Mouse (Mus musculus): Measurements from ENCODE around the gene Fam207a.

- TF ChIP-seq CTCF (IDR thresholded peaks at IDR 0.05) (no peak), POLR2A (IDR thresholded peaks at IDR 0.05; ENCODE audit: insufficient read depth, low read depth, low read length) (no peak), EP300 (IDR thresholded peaks at IDR 0.05; ENCODE audit: insufficient read depth, low read depth, low read length) (no peak)
Measured at GRCm38 (mm10) chr10:77470763-77471162, 44.8 kb downstream of the Fam207a start.

Measured in heart, adult 2 months (tissue).